Mouse (Mus musculus) kidney, embryonic 15.5 days (tissue): Measurements from ENCODE around the gene Serinc5. TPM values are rescaled to one million over a fixed set of nuclear protein-coding genes. Genes with fewer than 3 reads are reported as not detected.
"Not testable (repeated sequence)": the region's sequence is repeated elsewhere in the genome, so short reads cannot be mapped to it uniquely, and the experiment has no call there.

Experiments
- ATAC-seq: fragments of 200-750 bp; cut with Nextera tagmentation; replicated peaks from 2 replicates; pipeline ENCODE4 v1.8.0; 2017; ENCODE audit warnings: moderate TSS enrichment; ENCODE audit not compliant: low FRiP score
- H3K27ac ChIP-seq: fragments of 300-500 bp; sonication (generic); 2 replicates; pipeline ENCODE4 v1.5.1; 2015; ENCODE audit warnings: mild to moderate bottlenecking, inconsistent platforms
- H3K27me3 ChIP-seq: fragments of 300-500 bp; sonication (generic); 2 replicates; pipeline ENCODE4 v1.6.1; 2015; ENCODE audit warnings: inconsistent platforms
- H3K36me3 ChIP-seq: fragments of 300-500 bp; sonication (generic); 2 replicates; pipeline ENCODE4 v1.6.1; 2015; ENCODE audit warnings: inconsistent platforms
- H3K4me1 ChIP-seq: fragments of 300-500 bp; sonication (generic); 2 replicates; pipeline ENCODE4 v1.6.1; 2015; ENCODE audit warnings: inconsistent platforms
- H3K4me2 ChIP-seq: fragments of 300-500 bp; sonication (generic); 2 replicates; pipeline ENCODE4 v1.6.1; 2015; ENCODE audit warnings: moderate library complexity, mild to moderate bottlenecking, inconsistent platforms
- H3K4me3 ChIP-seq: fragments of 300-500 bp; sonication (generic); replicated peaks from 2 replicates; pipeline ENCODE4 v1.5.1; 2015; ENCODE audit warnings: mild to moderate bottlenecking, inconsistent platforms
- H3K9ac ChIP-seq: fragments of 300-500 bp; sonication (generic); 2 replicates; pipeline ENCODE4 v1.6.1; 2015; ENCODE audit warnings: mild to moderate bottlenecking, inconsistent platforms
- H3K9me3 ChIP-seq: fragments of 300-500 bp; sonication (generic); replicated peaks from 2 replicates; pipeline ENCODE4 v1.6.1; 2016; ENCODE audit warnings: inconsistent platforms
- WGBS: fragments of 180-500 bp; shearing (Covaris S2); methylation state at CpG from one replicate; pipeline ENCODE4 v1.1.7; 2015; ENCODE audit warnings: mixed read lengths; 5-methylcytosine and 5-hydroxymethylcytosine counted together
- polyA plus RNA-seq: library from polyadenylated mRNA; unstranded; fragments of >200 nt; fragmentation: Nextera tagmentation; extraction: Ambion mirVana; gene quantifications from 2 replicates; pipeline ENCODE4 v1.2.1, GENCODE M21; 2015

The Serinc5 gene
- polyA plus RNA-seq, 1 experiment from 2014 or later: 16.5 TPM

GRCm38 (mm10) chr13:92593731-92594396, 17.0 kb upstream of the Serinc5 start:
- H3K4me3 ChIP-seq: no peak overlapping the region
- H3K27ac ChIP-seq: peak overlapping the region; percentile 87
- no peaks in the 10 kb centered on the region for H3K9me3 ChIP-seq
- no peaks in the 10 kb centered on the region for H3K27me3 ChIP-seq
- H3K4me1 ChIP-seq: peaks cover 32% of the 10 kb centered on the region
- no peaks in the 10 kb centered on the region for H3K36me3 ChIP-seq
- H3K9ac ChIP-seq: no peak overlapping the region
- no peak overlapping the region for H3K4me2 ChIP-seq
- 11% methylated on average over 3 of the region's 3 CpGs for WGBS
- ATAC-seq: no peak

GRCm38 (mm10) chr13:92594481-92594880, 16.4 kb upstream of the Serinc5 start:
- no peak overlapping the region for H3K4me2 ChIP-seq
- peaks cover 27% of the 10 kb centered on the region for H3K4me1 ChIP-seq
- no peaks in the 10 kb centered on the region for H3K27me3 ChIP-seq
- WGBS: 41% methylated on average over 6 of the region's 6 CpGs
- no peak for ATAC-seq
- H3K9me3 ChIP-seq: no peaks in the 10 kb centered on the region
- H3K27ac ChIP-seq: peak overlapping the region; percentile 87
- H3K4me3 ChIP-seq: no peak overlapping the region
- no peak overlapping the region for H3K9ac ChIP-seq
- H3K36me3 ChIP-seq: no peaks in the 10 kb centered on the region

GRCm38 (mm10) chr13:92594907-92595306, 16.0 kb upstream of the Serinc5 start:
- Histone ChIP-seq H3K9ac (no peak overlapping the region), H3K4me3 (no peak overlapping the region), H3K27ac (no peak overlapping the region), H3K27me3 (no peaks in the 10 kb centered on the region), H3K4me1 (peaks cover 27% of the 10 kb centered on the region), H3K36me3 (no peaks in the 10 kb centered on the region), H3K4me2 (no peak overlapping the region), H3K9me3 (no peaks in the 10 kb centered on the region)
- ATAC-seq: no peak
- WGBS: 82% methylated on average over 3 of the region's 3 CpGs

GRCm38 (mm10) chr13:92595424-92595823, 15.5 kb upstream of the Serinc5 start:
- WGBS: 65% methylated on average over 3 of the region's 3 CpGs
- no peak for ATAC-seq
- H3K9ac ChIP-seq: no peak overlapping the region

GRCm38 (mm10) chr13:92605306-92605705, 5.6 kb upstream of the Serinc5 start:
- 75% methylated on average over 4 of the region's 4 CpGs for WGBS
- not testable (repeated sequence) for H3K27me3 ChIP-seq, H3K9me3 ChIP-seq, H3K36me3 ChIP-seq, H3K9ac ChIP-seq, H3K27ac ChIP-seq, H3K4me3 ChIP-seq, ATAC-seq, H3K4me2 ChIP-seq
- H3K4me1 ChIP-seq: peaks cover 13% of the 10 kb centered on the region

More at GRCm38 (mm10) chr13:92595424-92595823, 15.5 kb upstream of the Serinc5 start:
- Histone ChIP-seq H3K36me3 (no peaks in the 10 kb centered on the region), H3K4me1 (peaks cover 27% of the 10 kb centered on the region), H3K27ac (no peak overlapping the region), H3K4me3 (no peak overlapping the region), H3K27me3 (no peaks in the 10 kb centered on the region), H3K9me3 (no peaks in the 10 kb centered on the region), H3K4me2 (no peak overlapping the region)

- Histone ChIP-seq H3K27me3 (no peaks in the 10 kb centered on the region), H3K27ac (peak overlapping the region; percentile 96), H3K36me3 (no peaks in the 10 kb centered on the region), H3K9ac (peak overlapping the region; percentile 79), H3K4me2 (peak overlapping the region; percentile 92), H3K4me3 (peak overlapping the region; percentile 65), H3K4me1 (peaks cover 24% of the 10 kb centered on the region), H3K9me3 (no peaks in the 10 kb centered on the region)
- peak; percentile 19 for ATAC-seq
- 8% methylated on average over 13 of the region's 13 CpGs for WGBS
Observed at GRCm38 (mm10) chr13:92609486-92610310, 1.2 kb upstream of the Serinc5 start.

GRCm38 (mm10) chr13:92611254-92611784, 428 bp downstream of the Serinc5 start:
- Histone ChIP-seq H3K27me3 (no peaks in the 10 kb centered on the region), H3K9ac (peak overlapping the region; percentile 71)

GRCm38 (mm10) chr13:92611917-92612316, 1.0 kb downstream of the Serinc5 start:
- Histone ChIP-seq H3K9ac (peak overlapping the region; percentile 71), H3K4me1 (peaks cover 24% of the 10 kb centered on the region), H3K27ac (0 out of 2 replicates have a peak overlapping the region, but pooled peaks have one; percentile 96), H3K36me3 (no peaks in the 10 kb centered on the region), H3K9me3 (no peaks in the 10 kb centered on the region), H3K4me2 (peak overlapping the region; percentile 92), H3K27me3 (no peaks in the 10 kb centered on the region), H3K4me3 (peak overlapping the region; percentile 65)
- 8% methylated on average over 7 of the region's 7 CpGs for WGBS
- no peak for ATAC-seq

More at GRCm38 (mm10) chr13:92611254-92611784, 428 bp downstream of the Serinc5 start:
- Histone ChIP-seq H3K4me1 (peaks cover 24% of the 10 kb centered on the region), H3K9me3 (no peaks in the 10 kb centered on the region), H3K4me2 (peak overlapping the region; percentile 92), H3K36me3 (no peaks in the 10 kb centered on the region), H3K4me3 (peak overlapping the region; percentile 65), H3K27ac (peak overlapping the region; percentile 96)
- under 1% methylated on average over 43 of the region's 43 CpGs for WGBS
- peak; percentile 63 for ATAC-seq

- WGBS: 81% methylated on average over 5 of the region's 5 CpGs
- Histone ChIP-seq H3K4me1 (peaks cover 24% of the 10 kb centered on the region), H3K27ac (no peak overlapping the region), H3K36me3 (no peaks in the 10 kb centered on the region), H3K27me3 (no peaks in the 10 kb centered on the region), H3K4me2 (peak overlapping the region; percentile 92; the same call in 1 of the 2 replicates), H3K9me3 (no peaks in the 10 kb centered on the region), H3K9ac (no peak overlapping the region), H3K4me3 (no peak overlapping the region)
- no peak for ATAC-seq
Observed at GRCm38 (mm10) chr13:92613094-92613493, 2.2 kb downstream of the Serinc5 start.

- Histone ChIP-seq H3K27ac (no peak overlapping the region), H3K4me1 (peaks cover 12% of the 10 kb centered on the region), H3K4me3 (no peak overlapping the region), H3K27me3 (no peaks in the 10 kb centered on the region), H3K9ac (no peak overlapping the region), H3K4me2 (no peak overlapping the region), H3K36me3 (no peaks in the 10 kb centered on the region), H3K9me3 (no peaks in the 10 kb centered on the region)
- 90% methylated on average over 5 of the region's 5 CpGs for WGBS
- no peak for ATAC-seq
Observed at GRCm38 (mm10) chr13:92615201-92615600, 4.3 kb downstream of the Serinc5 start.

- 94% methylated on average over 8 of the region's 8 CpGs for WGBS
- Histone ChIP-seq H3K27me3 (no peaks in the 10 kb centered on the region), H3K27ac (no peak overlapping the region), H3K4me3 (no peak overlapping the region), H3K4me2 (no peak overlapping the region), H3K9ac (no peak overlapping the region), H3K9me3 (no peaks in the 10 kb centered on the region), H3K4me1 (peaks cover 11% of the 10 kb centered on the region), H3K36me3 (no peaks in the 10 kb centered on the region)
- no peak for ATAC-seq
Observed at GRCm38 (mm10) chr13:92616459-92616858, 5.6 kb downstream of the Serinc5 start.

- Histone ChIP-seq H3K4me2 (no peak overlapping the region), H3K4me1 (no peaks in the 10 kb centered on the region), H3K9ac (no peak overlapping the region), H3K4me3 (no peak overlapping the region), H3K27ac (no peak overlapping the region), H3K9me3 (no peaks in the 10 kb centered on the region), H3K36me3 (peaks cover 33% of the 10 kb centered on the region), H3K27me3 (no peaks in the 10 kb centered on the region)
- WGBS: 96% methylated on average over 1 of the region's 1 CpGs
- ATAC-seq: no peak
Observed at GRCm38 (mm10) chr13:92626196-92626595, 15.3 kb downstream of the Serinc5 start.
